Mouse (Mus musculus) T-helper 17 cell (primary cell): ENCODE data around the gene P3h3.
"Not testable (repeated sequence)": the region's sequence is repeated elsewhere in the genome, so short reads cannot be mapped to it uniquely, and the experiment has no call there.

Source experiments
- in situ Hi-C, 2 experiments: fragments of 300-600 bp; cut with MboI, MseI; formaldehyde crosslinking; loops; 1 replicate in 1 of 2; 2 replicates in 1 of 2; pipeline ENCODE4 v1.15.1; 2025; ENCODE audit warnings: high pct_unique_total_duplicates in 2 of 2

The P3h3 gene

DNA sequence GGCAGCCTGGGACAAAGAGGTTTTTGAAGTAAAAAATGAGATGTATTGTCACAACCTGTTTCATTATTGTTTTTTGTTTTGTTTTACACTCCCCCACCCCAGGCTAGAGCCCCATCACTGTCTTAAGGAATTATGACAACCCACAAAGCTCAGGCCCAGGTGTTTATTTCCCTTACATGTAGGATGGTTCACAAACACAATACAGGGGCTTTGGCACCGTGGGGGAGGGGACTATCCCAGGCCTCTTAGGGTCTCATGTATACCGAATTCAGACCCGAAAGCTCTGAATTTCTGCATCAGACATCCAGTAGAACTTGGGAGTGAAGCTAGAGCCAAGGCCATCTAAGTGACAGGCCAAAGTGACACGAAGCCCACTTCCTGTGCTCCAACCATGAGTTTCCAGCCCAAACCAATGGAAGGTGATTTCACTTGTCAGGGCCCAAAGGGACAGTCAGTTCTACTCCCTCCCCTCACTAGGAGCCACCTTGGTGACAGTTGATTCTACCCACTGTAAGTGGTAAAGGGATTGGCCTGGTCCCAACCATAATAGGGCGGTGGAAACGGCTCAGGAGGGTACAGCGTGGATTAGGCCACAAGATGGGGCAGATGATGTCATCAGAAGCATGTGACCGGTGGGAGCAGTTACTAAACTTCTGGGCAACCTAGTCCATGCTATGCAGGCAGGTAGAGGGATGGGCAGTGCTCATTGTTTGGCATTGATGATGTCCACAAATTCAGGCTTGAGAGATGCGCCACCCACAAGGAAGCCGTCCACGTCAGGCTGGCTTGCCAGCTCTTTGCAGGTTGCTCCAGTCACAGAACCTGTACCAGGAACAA, 46.8 kb downstream of the P3h3 start:
- in situ Hi-C loops: not testable (repeated sequence)

DNA sequence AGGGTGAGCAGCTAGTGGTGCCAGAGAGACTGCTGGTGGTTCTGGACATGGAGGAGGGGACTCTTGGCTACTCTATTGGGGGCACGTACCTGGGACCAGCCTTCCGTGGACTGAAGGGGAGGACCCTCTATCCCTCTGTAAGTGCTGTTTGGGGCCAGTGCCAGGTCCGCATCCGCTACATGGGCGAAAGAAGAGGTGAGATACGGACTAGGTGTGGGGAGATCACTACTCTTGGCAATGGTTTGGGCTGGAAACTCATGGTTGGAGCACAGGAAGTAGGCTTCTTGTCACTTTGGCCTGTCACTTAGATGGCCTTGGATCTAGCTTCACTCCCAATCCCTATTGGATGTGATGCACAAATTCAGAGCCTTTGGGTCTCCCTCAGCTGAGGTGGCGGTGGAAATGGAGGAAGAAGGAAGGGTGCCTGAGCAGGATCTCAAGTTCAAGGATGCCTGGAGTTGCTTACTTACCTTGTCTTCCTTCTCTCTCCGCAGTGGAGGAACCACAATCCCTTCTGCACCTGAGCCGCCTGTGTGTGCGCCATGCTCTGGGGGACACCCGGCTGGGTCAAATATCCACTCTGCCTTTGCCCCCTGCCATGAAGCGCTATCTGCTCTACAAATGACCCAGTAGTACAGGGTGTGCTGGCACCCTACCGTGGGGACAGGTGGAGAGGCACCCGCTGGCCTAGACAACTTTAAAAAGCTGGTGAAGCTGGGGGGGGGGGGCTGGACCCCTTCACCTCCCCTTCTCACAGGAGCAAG, 47.6 kb downstream of the P3h3 start:
- in situ Hi-C loops: no loop called here

DNA sequence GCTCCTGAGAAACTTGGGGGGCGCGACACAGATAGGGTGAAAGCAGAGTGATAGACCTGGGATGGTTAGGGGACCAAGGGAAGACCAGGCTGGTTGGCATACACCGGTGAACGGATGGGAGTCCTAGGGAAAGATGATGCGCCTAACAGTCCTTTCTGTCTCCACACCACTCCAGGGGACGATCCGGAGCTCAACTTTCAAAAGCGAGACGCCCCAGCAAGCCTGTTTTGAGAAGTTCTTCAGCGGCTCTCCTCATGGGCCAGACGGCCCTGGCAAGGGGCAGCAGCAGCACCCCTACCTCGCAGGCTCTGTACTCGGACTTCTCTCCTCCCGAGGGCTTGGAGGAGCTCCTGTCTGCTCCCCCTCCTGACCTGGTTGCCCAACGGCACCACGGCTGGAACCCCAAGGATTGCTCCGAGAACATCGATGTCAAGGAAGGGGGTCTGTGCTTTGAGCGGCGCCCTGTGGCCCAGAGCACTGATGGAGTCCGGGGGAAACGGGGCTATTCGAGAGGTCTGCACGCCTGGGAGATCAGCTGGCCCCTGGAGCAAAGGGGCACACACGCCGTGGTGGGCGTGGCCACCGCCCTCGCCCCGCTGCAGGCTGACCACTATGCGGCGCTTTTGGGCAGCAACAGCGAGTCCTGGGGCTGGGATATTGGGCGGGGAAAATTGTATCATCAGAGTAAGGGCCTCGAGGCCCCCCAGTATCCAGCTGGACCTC, 48.3 kb downstream of the P3h3 start:
- in situ Hi-C loops: no loop called here

DNA sequence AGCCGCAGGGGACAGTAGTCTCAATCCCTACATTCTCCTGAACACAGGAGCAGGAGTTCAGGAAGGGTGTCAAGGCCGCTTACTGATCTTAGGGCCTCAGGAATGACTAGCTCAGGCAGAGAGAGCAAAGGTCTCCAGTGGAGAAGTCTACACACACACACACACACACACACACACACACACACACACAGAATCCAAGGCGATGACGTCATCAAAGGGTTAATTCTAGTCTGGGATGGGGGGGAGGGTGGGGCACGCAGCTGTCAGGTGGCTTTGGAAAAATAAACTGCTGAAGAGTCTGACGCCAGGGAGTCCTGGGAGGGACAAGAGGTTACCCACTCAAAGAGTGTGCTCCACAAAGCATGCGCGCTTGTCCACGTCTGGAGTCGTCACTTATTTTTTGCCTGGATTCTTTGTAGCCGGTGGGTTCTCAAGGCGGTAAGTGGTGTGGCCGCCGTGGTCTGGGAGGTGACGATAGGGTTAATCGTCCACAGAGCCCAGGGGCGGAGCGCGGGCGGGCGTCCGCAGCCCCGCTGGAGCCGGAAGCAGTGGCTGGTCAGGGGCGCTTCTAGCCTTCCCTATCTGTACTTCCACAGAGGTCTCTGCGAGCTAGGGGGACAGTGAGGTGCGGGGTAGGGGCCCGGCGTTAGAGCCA, 49.1 kb downstream of the P3h3 start, which contains the start of gene Spsb2:
Gene Spsb2 (plus strand): TSS at position 304 of the 655 bp plus-strand sequence.
- in situ Hi-C loops: no loop called here

DNA sequence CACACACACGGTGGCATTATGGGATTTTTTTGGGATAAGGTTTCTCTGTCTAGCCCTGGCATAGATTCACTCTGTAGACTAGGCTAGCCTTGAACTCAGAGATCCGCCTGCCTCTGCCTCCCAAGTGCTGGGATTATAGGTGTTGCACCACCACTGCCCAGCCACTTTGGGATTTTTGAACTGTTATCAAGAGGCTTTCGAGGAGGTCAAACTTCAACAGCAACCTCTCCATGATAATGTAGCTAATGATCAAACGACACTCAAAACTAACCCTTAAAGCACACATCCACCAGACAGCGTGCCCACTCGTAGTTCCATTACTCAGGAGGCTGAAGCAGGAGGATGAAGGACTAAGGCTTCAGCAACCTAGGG, 49.6 kb downstream of the P3h3 start:
- in situ Hi-C loops: no loop called here

DNA sequence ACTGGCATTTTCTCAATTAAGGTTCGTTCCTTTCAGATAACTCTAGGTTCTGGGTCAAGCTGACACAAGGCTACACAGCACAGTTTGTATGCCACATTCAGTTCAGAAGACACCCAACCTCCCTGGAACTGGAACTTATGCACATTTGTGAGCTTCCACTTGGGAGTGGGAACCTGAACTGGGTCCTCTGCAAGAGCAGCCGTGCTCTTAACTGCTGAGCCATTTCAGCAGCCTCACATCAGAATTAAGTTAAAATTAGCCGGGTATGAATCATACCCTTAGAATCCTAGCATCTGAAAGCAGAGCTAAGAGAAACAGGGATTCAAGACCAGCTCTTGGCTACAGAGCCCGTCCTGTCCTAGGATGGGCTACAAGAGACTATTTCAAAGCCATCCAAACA, 50.2 kb downstream of the P3h3 start:
- in situ Hi-C loops: no loop called here

DNA sequence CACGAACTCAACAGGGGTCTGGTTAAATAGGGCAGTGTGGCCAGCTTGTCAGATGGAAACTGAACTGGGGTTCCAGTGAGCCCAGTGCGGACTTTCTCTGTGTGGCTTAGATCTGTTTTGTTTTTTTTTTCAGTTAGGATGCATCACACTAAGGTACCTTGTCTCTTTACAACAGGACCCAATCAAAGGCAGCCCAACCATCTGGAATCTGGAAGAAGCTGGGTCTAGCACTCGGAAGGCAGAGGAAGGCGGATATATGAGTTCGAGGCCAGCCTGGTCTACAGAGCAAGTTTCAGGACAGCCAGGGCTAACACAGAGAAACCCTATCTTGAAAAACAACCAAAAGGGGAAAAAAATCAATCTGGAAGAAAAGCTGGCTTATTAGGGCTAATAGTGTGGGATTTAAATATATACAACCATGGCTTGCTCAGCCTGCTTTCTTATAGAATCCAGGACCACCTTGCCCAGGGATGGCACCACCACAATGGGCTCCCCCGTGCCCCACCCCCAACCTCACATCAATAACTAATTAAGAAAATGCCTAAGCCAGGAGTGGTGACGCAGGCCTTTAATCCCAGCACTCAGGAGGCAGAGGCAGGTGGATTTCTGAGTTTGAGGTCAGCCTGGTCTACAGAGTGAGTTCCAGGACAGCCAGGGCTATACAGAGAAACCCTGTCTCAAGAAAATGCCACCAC, 51.0 kb downstream of the P3h3 start:
- in situ Hi-C loops: no loop called here

DNA sequence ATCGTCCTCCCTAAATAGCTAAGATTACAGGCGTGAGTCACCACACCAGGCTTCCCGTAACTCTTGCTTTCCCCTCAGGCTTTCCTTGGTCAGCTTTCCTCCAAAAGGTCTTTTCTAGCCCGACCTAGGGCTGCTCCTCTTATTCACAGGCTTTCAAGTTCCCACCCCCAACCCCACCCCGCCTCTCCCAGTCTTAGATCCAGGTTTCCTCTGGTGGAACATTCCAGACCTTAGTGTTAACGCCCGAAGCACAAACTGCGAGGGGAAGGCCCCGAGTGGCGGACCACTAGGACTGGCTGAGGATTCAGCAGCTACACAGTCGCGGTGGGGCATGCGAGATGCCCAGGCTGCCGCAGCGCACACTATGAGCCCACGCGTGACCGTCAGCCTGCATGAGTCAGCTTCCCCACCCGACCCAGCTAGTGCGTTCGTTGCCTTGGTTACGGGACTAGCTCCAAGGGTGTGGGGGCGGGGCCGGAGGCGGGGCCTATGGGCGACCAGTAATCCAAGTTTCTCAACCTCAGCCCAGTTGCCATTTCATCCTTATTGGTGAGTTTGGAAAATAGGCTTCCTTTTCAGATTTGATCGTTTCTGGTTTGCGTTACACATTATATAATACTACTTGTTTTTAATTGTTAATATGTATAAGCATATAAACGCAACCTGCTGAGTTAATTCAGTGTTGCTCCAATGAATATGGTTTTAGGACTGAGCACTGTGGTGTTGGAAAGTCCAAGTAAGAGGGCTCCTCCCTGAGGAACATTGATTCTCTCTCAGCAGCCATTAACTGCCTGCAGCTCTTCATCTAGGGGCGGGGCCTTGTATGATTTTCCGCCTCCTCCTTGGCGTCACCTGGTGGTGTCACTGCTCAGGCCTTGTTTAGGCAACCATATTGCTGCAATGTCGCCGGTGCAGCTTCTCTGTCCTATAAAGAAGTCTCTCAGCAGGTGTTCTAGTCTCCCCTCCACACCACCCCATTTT, 51.9 kb downstream of the P3h3 start:
- in situ Hi-C loops: no loop called here

DNA sequence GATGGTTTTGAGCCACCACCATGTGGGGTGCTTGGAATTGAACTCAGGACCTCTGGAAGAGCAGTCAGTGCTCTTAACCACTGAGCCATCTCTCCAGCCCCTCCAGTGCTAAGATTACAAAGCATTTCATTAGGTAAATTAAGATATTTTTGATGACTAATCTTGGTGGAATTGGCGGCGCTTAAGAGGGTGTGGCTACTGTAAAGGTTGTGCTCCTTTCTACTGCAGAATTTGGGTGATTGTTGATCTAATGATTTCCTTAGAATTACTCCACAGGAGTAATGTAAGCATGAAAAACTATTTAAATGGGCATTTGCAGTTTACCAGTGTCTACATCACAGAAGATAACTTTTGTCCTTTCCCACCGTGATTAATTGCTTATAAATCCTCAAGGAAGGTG, 53.2 kb downstream of the P3h3 start:
- in situ Hi-C loops: no loop called here

DNA sequence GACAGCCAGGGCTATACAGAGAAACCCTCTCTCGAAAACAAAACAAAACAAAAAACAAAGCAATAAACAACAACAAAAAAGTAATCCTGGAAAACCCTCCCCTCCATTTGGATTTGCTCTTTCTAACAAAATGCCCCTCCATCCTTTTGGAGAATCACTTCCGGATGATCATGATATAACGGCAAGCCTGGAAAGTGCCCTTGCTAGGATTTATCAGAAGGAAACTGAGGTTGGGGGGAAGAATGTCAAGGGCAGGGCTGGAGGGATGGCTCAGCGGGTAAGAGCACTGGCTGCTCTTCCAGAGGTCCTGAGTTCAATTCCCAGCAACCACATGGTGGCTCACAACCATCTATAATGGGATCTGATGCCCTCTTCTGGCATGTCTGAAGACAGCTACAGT, 53.9 kb downstream of the P3h3 start:
- in situ Hi-C loops: not testable (repeated sequence)

DNA sequence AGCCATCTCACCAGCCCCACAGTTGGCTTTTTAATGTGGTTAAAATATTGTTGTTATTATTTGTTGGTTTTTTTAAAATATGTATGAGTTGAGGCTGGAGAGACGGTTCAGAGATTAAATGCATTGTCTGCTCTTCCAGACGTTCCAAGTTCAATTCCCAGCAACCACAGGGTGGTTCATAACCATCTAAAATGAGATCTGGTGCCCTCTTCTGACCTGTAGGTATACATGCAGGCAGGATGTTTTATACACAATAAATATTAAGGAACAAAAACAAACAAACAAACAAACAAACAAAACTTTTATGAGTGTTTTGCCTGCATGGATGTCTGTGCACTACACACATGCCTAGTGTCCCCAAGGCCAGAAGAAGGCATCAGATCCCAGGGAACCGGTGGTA, 54.5 kb downstream of the P3h3 start:
- in situ Hi-C loops: no loop called here

DNA sequence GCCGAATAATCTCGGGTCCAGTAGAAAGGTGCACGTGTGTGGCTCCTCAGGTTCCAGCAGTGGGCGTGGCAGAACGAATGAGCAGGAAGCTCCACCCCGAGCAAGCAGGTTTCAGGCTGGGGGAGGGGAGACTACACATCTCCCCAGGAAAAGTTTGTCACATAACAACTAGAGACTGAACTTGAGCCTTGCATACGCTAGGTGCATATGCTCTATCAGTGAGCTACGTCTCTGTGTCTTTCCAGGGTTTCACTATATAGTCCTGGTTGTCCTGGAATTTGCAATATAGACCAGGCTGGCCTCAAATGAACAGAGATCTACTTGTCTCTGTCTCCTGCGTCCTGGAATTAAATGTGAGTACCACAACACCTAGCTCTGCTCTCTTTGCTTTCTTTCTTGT, 55.2 kb downstream of the P3h3 start:
- in situ Hi-C loops: not testable (repeated sequence)

DNA sequence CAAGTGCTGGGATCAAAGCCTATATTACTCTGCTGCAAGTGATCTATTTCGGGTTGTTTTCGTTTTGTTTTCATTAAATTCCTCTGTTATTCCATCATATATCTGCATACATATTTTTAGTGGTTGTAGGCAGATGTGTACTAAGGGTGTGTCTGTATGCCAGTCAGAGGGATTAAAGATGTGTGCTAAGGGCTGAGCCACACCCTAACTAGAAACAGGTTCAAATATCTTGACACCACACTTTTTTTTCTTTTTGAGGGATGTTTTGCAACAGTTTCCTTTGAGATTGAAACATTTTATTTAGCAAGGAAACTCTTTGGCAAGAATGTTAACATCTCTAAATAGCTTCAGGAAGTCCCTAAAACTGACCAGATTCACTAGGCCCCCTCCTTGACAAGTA, 61.4 kb downstream of the P3h3 start:
- in situ Hi-C loops: loop anchor here in 1 of 2 experiments (25.0 kb wide), 1 partner anchor 759 kb away; no protein-coding TSS in a partner anchor

DNA sequence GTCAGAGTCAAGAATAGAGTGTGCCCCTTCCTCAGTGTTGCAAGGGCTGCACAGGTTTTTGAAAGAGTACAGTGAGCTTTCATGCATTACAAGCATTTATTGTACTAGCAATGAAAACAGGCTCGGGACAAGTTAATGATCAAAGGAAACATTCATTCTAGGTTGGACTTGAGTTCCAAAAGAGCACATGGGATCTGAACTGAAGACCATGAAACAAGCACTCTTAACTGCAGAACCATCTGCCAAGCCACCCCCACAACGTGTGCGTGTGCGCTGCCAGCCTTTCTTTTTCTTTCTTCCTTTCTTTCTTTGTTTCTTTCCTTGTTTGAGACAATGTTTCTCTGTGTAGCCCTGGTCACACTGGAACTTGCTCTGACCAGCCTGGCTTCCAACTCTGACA, 61.8 kb downstream of the P3h3 start:
- in situ Hi-C loops: loop anchor here in 1 of 2 experiments (25.0 kb wide), 1 partner anchor 758 kb away; no protein-coding TSS in a partner anchor

DNA sequence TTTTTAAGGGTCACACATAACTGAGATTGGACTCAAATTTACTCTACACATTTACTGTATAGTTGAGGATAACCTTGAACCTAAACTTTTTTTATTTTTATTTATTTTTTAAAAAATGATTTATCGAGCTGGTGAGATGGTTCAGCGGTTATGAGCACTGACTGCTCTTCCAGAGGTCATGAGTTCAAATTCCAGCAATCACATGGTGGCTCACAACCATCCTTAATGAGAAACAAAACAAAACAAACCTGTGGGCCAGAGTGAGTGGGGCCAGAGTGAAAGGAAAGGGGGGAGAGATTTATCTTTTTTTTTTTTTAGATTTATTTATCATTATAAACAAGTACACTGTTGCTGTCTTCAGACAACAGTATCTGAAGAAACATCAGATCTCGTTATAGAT, 65.6 kb downstream of the P3h3 start:
- in situ Hi-C loops: loop anchor here in 1 of 2 experiments (25.0 kb wide), 1 partner anchor 755 kb away; no protein-coding TSS in a partner anchor
